Mouse (Mus musculus): Measurements from ENCODE around the gene Rad51ap2.

Gene Rad51ap2

DNA sequence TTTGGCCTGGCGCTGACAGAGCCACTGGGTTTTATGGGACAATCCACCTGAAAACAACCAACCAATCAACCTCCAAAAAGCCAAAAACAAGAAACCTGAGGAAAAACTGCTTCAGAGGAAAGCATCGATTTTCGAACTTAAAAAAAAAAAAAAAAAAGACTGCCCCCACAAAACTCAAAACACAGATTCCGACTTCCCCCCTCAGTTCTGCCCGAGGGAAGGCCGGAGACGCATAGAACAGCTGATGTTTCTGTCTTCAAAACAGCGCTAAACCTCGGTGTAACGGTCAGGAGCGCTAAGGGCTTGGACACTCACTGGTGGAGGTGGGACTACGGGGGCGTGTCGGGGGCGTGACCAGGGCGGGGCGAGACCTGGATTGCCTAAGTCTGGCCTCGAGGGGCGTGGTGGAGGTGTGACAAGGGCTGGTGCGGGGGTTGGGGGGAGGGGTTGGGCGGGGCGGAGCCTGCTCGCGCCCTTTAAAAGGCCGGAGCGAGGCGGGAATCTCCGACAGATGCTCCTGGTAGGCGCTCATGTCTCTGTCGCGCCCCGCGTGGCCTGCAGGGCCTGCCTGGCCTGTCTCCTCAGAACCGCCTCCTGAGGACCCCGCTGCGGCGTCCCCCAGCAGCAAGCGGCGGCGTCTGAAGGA lies at the start of gene Rad51ap2:
Rad51ap2 (plus strand) TSS at position 531 of the 646 bp plus-strand sequence.
- DNase-seq, result peak; percentile 96

DNA sequence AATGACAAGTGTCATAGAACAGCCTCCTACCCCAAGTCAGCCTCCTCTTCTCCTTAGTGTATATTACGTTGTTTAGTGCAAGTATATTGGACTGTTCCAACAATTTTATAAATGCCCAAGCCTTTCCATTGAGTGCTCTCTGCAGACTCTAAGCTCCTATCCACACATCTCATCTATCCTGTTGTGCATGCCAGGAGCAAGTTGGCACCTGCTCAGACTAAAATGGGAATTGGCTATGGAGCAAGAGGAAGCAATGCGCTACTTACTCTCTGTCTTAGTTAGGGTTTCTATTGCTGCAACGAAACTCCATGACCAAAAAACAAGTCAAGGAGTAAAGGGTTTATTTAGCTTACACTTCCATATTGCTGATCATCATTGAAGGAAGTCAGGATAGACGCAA lies 48.2 kb upstream of the Rad51ap2 start:
- DNase-seq, result no peak

DNA sequence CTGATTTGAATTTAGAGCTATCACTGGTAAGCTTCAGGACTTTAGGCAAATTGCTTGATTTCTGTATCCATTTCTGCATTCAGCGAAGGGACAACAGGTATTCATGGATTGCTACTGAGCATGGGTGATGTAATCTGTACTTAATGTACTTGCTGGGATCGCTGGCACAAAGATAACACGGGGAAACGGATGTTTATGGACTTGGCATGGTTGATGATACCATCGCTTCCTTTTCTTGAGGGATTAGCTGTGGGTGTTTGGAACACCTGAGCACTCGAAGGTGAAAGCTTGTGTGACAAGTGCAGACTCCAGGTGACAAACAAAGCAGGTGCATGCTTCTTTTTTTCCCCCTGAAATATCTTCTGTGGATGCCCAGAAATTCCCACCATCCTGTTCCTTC lies 37.8 kb upstream of the Rad51ap2 start:
- DNase-seq, result no peak

DNA sequence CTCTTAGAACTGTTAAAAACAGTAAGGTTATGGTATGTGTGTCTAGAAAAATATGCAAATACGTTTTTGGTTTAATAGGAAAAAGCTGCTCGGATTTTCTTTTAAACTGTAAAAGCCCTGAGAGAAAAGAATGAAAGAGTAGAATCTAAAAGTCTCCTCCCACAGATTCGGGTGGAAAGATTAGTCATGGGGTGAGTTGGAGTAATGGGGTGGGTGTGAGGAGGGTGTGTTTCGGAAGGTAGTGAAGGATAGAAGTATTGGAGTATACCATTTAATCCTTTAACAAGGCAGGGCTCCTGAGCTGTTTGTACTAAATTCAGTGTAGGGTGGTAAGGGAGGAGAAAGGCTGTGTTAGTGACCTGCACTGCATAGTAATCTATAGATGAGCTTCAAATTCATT lies 28.5 kb upstream of the Rad51ap2 start:
- no peak for DNase-seq

DNA sequence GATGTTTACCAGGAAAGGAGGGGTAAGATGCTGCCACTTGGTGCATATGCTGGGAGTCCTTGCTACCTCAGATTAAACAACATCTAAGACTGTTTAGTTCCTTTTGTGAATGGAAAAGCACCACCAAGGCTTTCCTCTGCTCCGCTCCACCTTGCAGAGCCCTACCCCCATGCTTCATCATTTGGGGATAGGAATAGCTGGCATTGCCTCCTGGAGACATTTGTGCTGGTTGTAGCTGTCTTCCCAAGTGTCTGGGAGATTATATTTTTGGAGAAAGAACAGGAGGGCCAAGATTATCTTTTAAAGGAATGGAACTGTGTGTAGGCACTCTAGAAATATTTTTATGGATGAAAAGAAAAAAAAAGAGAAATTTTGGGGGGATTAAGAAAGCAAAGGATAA lies 22.8 kb upstream of the Rad51ap2 start:
- DNase-seq, result no peak

DNA sequence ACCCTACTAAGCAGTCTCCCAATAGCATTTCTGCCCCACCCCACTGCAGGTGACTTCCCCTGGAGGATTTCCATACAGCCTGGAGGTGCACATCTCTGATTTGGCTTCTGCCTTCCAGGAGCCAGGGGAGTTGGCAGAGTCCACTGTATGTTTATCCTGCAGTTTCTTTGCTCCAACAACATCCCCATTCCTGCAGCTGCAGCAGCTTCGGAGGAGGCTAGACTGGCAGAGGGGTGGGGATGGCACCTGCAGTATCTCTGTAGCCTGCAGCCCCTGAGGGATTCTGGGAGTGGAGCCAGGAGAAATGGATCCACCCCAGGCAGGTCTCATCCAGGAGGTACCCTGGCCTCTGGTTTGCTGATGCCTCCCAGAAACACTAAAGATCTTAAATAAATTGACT lies 22.2 kb upstream of the Rad51ap2 start:
- DNase-seq, result no peak

DNA sequence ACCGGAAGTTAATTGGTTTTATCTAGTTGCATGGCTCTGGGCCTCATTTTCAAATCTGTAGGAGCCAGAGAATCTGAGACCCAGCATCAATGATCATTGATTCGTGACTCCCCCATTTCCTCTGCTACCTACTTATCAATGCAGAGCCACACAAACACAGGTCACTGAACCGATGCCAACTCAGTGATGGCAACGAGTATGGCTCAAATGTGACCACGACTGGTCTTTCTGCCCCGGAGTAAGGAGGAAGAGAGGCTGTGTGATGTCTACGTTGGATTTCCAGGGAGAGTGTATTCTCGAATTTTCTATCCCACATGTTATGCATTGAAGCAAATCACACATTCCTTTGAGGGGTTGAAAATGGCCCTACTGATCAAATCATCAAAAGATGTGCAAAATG lies 21.4 kb upstream of the Rad51ap2 start:
- no peak for DNase-seq

DNA sequence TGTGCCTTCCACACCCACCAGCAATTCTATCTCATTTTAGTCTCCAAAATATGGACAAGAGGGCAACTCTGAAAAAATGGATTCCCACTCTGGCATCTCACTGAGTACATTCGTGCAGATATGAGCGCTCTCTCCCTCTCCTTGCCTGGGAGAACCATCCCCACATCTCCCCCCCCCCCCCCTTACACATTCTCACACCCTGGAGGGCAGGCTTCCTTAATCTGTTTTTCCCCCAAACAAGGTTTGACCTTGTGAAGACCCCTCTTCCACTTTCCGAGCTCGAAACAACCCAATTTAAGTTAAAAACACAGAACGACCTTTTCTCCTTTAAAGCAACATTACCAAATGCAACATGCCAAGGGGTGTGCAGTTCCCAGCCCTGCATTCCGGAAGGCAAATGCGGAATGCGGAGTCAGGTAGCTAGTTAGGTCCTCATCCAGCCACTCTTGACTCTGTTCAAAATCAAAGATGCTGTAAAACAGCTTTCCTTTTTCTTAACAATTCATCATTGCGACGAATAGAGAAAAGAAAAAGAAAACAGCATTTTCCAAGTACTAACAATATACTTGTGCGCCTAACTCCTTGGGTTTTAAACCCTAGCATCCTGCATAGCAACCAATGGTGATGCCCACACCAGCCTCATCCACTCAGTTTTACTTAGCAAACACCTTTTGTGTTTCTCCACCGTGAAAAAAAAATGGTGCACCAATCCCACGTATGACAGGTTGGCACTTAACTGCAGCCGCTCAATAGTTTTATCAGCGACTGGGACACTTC lies 20.4 kb upstream of the Rad51ap2 start:
- no peak for DNase-seq

DNA sequence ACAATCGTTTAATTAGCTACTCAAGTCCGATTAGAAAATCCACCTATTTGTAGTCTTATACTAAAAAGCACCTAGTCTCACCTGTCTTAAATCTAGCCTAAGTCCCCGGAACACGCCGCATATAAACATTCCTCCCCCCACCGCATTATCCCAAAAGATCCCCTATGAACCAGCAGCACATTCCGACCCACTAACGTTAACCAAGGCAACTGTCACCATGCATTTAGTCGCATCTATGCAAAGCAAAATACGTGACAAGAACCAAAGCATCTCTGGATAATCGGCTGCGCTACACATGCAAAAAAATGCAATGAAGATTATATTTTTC lies 19.9 kb upstream of the Rad51ap2 start:
- no peak for DNase-seq

DNA sequence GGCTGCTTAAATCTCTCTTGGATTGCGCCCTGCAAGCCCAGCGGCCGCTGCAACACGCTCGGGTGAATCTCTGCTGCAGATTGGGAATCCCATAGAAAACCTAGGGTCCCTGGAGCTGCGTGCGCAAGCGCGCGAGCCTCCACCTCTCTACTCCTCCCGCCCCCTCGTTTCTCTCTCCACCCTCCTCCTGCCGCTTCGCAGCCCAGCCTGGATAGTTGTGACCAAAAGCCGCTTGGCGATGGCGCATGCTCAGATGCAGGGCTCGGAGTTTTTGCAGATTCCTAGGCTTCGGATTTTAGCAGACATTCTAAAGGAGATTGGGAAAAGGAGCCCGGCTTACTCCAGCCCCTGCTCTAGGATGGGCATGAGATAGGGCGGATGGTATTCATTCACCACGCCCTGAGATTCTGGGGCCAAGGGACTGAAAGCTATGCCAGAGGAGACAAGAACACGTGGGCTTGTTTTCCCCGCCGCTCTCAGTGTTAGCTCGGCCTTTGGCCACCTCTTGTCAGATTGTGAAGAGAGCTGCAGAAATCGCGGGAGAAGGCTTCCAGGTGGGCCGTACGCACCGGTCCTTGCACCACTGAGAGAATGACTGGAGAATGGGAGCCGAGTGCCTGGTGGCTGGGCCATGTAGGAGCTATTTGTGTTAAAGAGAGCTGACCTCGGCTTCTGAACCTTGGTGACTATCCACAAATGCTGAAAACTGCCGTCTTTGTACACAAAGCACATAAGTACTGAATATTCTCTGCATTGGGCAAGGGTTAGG lies 19.2 kb upstream of the Rad51ap2 start, which contains the start of gene Vsnl1:
Vsnl1 (minus strand) TSS at position 117 of the 769 bp plus-strand sequence.
- peak; percentile 95 for DNase-seq

DNA sequence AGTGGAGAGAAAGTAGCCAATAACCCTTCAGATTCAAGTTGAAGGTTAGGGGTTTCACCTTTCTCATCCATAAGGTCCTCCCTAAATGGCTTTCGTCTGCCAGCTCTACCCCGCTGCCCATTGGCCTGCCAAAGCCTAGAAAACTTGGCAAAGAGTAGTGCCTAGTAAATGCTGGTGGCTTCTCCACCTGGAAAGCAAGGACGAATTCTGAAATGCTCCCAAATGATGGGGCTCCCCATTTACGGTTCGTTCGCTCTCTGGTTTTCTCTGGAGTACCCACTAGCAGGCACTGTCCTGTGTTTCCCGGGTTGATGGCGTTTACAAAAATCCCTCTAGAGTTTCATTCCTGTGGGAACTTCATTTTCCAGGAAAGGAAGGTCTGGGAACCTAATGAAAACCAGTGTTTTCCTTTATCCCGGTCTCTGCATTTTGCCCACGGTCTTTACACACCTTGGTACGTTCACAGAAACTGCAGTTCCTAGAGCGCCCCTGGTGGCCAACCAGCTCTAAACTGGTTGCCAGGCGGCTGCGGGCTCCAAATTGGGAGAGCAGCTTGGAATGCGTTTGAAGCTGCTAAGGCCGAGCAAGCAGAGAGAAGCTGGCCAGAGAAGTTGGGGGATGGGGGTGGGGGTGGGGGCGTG lies 18.5 kb upstream of the Rad51ap2 start:
- DNase-seq, result peak; percentile 91

DNA sequence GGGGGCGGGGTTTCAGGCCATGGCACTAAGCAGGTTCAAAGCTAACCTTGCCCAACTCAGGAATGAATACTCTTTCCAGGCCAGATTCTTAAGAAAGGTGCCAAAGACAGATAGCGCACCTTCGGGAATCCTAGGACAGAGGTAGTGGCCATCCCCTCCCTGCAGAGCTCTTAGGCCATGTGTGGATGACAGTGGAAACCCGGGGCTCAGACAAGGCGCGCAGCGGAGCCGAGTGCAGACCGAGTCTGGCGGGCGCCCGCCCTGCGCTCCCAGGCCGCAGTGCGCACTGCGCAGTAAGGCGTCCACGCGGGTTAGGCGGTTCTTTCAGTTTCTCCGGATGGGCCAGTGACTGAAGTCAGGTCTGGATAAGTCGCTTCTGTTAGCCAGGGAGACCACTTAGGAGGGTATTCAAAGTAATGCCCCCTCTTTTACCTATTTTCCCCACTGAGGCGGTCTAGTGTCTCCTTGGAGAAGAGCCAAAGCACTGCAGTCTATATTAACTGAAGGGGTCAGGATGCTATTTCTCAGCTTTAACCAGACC lies 17.9 kb upstream of the Rad51ap2 start:
- no peak for DNase-seq

DNA sequence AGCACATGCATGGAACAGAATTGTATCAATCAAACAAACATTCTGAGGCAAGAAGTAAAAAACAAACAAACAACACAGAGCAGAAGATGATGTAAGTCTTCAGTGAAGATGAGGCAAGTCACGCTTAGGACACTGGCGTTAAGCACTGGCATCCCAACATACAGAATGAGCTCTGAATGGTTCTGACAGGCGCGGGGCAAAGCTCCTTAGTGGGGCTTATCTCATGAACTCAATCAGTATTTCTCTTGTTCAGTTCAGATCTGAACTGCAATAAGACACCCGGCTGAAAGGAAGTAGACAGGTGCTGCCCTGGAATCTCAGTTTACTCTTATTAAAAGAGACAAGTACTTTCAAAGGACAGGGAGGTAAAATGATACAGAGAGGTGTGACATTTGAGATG lies 1.7 kb upstream of the Rad51ap2 start:
- DNase-seq, result no peak

DNA sequence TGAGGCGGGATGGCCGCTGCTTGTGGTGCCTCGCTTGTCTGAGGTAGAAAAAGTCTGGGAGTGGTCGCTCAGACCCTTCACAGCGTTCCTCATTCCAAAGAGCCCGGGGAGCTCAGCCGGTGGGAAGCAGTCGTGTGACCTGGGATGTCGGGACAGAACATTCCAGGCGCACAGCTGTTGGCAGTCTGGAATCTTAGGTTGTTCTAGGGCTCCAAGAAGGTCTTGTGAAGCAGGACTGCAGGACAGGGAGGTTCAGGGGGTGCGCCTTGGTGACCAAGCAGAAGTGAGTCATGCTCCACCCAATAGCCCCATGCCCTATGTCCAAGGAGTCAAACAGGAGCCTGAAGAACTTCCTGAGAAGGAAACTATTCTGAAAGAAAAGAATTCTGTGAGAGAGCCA lies 334 bp downstream of the Rad51ap2 start:
- DNase-seq, result peak; percentile 85

DNA sequence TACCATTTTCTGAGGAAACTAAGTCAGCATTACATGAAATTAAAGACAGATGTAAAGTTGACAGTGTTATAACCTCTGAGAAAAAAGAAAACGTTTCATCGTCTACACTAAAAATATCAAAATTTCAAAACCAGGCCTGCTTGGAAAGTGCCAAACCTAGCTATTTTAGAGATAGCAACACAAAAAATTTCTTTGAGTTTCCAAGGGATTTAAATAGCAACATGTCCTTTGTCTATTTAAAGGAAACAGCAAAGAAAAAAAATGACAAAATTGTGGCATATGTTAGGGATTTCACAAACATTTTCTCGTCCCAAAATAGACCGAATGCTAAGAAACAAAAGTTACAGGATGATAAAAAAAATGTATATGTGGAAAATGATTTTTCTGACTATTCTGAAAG lies 753 bp downstream of the Rad51ap2 start:
- no peak for DNase-seq
